Mouse (Mus musculus) liver, postnatal 0 days (tissue): ENCODE data around the gene Tcf7.

Experiments used
- CTCF ChIP-seq: sonication (generic); IDR thresholded peaks from 2 replicates; pipeline ENCODE4 v1.5.1; 2016; ENCODE audit warnings: antibody characterized with exemption, low read depth
- EP300 ChIP-seq: IDR thresholded peaks from 2 replicates; pipeline ENCODE4 v1.6.1; 2016; ENCODE audit warnings: antibody characterized with exemption, low read depth, mild to moderate bottlenecking

- TF ChIP-seq CTCF (no peak), EP300 (no peak)
Measured at GRCm38 (mm10) chr11:52260878-52261277, 21.9 kb downstream of the Tcf7 start.
